ENCODE assay signal across 10 mouse cellular contexts in genomic region chr3:75542852-75543251, GRCm38 (mm10). TPM values are rescaled to one million over a fixed set of nuclear protein-coding genes. Genes with fewer than 3 reads are reported as not detected.
DNase-seq lines count a peak whose midpoint lies in the region; ATAC-seq lines count a peak whose summit lies in the region.
"Had no signal": no experiment of that assay in that cellular context is flagged by ENCODE, and none has a peak within 500 bp of the region (broad histone marks: within the 10 kb centered on the region; RNA-seq: fewer than 3 reads in every experiment).

No protein-coding gene starts in this region.

- WGBS in heart, embryonic 15.5 days = 47% methylated on average over 3 of the region's 3 CpGs

- no peaks in the 10 kb centered on the region for H3K27me3 ChIP-seq in heart, embryonic 15.5 days
- H3K27me3 ChIP-seq: hindbrain, embryonic 12.5 days had no signal

- peaks cover 10% of the 10 kb centered on the region for H3K36me3 ChIP-seq in heart, embryonic 15.5 days

- DNase-seq in adrenal gland, postnatal 10 days = peak; percentile 18
- no peak for DNase-seq in adrenal gland, postnatal 25 days
- peak; percentile 14 for DNase-seq in 416B (ENCODE audit: low read depth)
- peak; percentile 13 to 19 for DNase-seq in kidney, postnatal 4 days
- DNase-seq in layer of hippocampus, adult 9-11 months = no peak
- no peak for DNase-seq in cerebellum, postnatal 10 days
- no peak for DNase-seq in lung, postnatal 10 days

- 0 out of 2 replicates have a peak overlapping the region, but pooled peaks have one; percentile 12 for H3K27ac ChIP-seq in heart, embryonic 15.5 days
- H3K27ac ChIP-seq: hindbrain, embryonic 12.5 days; macrophage had no signal

- H3K4me1 ChIP-seq in heart, embryonic 15.5 days (replicated peaks) = peaks cover 9% of the 10 kb centered on the region; the same call in 1 of the 2 replicates

- H3K9me3 ChIP-seq in heart, embryonic 15.5 days (replicated peaks) = no peaks in the 10 kb centered on the region
- H3K9me3 ChIP-seq: hindbrain, embryonic 12.5 days had no signal

- ATAC-seq in heart, embryonic 15.5 days (replicated peaks; ENCODE audit: insufficient number of reproducible peaks, insufficient read depth, low FRiP score, low read depth) = peak; percentile 64; the same call in 1 of the 2 replicates

- H3K9ac ChIP-seq in heart, embryonic 15.5 days = no peak overlapping the region
- H3K9ac ChIP-seq: hindbrain, embryonic 12.5 days had no signal

- no peak overlapping the region for H3K4me3 ChIP-seq in heart, embryonic 15.5 days
- H3K4me3 ChIP-seq: hindbrain, embryonic 12.5 days had no signal

- no peak overlapping the region for H3K4me2 ChIP-seq in heart, embryonic 15.5 days
- H3K4me2 ChIP-seq: hindbrain, embryonic 12.5 days had no signal

RNA-seq across cellular contexts. Expression of gene Pdcd10, which starts 13.8 kb away (rescaled TPM):
- total RNA-seq in adrenal gland, postnatal 10 days (2021) = 10 to 100 TPM; 62.5 to 73.1 TPM
- total RNA-seq in adrenal gland, postnatal 25 days (2021) = 71.6 and 75.0 TPM in 2 replicates
- 47.4 and 50.1 TPM in 2 replicates for polyA plus RNA-seq in heart, embryonic 15.5 days (2015; fragmentation: Nextera tagmentation; extraction: Ambion mirVana)

RNA-seq across cellular contexts. Expression of gene Serpini1, which starts 14.5 kb away (rescaled TPM):
- 1 to 10 TPM; 4.9 to 5.8 TPM for total RNA-seq in adrenal gland, postnatal 10 days (2021)
- total RNA-seq in adrenal gland, postnatal 25 days (2021) = 2.5 and 3.8 TPM in 2 replicates
- polyA plus RNA-seq in heart, embryonic 15.5 days (2015; fragmentation: Nextera tagmentation; extraction: Ambion mirVana) = 2.9 and 4.0 TPM in 2 replicates

Comparison
In these comparisons a context has a peak if more than half of its experiments do, and no peak if none do; other contexts are left out.
1. DNase-seq: peak in adrenal gland, postnatal 10 days (single experiment), 416B (single experiment) and kidney, postnatal 4 days (2 of 2); none in adrenal gland, postnatal 25 days (single experiment), layer of hippocampus, adult 9-11 months (single experiment), cerebellum, postnatal 10 days (0 of 2) and lung, postnatal 10 days (single experiment).